Mouse (Mus musculus) left cerebral cortex, postnatal 14 days (tissue): ENCODE results near the gene Cyb5rl. TPM values are rescaled to one million over a fixed set of nuclear protein-coding genes. Genes with fewer than 3 reads are reported as not detected.

Experiments used
- DNase-seq, 2 experiments: peaks; one replicate each; pipeline ENCODE4 v3.0.0; 2021 to 2022; ENCODE audit warnings: low spot score in 2 of 2, mixed read lengths in 1 of 2
- intact Hi-C: fragments of 180-260 bp; cut with DNase I; formaldehyde crosslinking; loops from one replicate; pipeline ENCODE4 v1.15.1; 2025
- long read RNA-seq, 2 experiments: library from polyadenylated mRNA; stranded (forward); transcript quantifications; one replicate each; pipeline ENCODE4 v2.0.0; 2021
- total RNA-seq, 2 experiments: library from RNA; stranded (reverse); gene quantifications; 2 replicates each; pipeline ENCODE4 v1.2.3; 2021

The Cyb5rl gene
- 1 to 10 TPM; 4.6 to 7.7 TPM for total RNA-seq
- long read RNA-seq, experiment 1, partial matches to known transcripts = 1 of 5 reads
- long read RNA-seq, experiment 1, other reads (novel, unspliced or antisense) = 1 of 5 reads
- long read RNA-seq, experiment 2, partial matches to known transcripts = 0 of 7 reads
- long read RNA-seq, experiment 2, other reads (novel, unspliced or antisense) = 5 of 7 reads

GRCm38 (mm10) chr4:107066252-107067124 is at the start of gene Cyb5rl, which contains the start of gene Mrpl37:
TSS of gene Cyb5rl (plus strand) at chr4:107066988.
TSS of gene Mrpl37 (minus strand) at chr4:107066868.
- intact Hi-C loops = loop anchor here (5.0 kb wide), 2 partner anchors 96 to 229 kb away; no protein-coding TSS in a partner anchor
- DNase-seq = peak; percentile 97

GRCm38 (mm10) chr4:107017257-107017656 is 49.5 kb upstream of the Cyb5rl start:
- DNase-seq = no peak
- intact Hi-C loops = no loop called here

DNA sequence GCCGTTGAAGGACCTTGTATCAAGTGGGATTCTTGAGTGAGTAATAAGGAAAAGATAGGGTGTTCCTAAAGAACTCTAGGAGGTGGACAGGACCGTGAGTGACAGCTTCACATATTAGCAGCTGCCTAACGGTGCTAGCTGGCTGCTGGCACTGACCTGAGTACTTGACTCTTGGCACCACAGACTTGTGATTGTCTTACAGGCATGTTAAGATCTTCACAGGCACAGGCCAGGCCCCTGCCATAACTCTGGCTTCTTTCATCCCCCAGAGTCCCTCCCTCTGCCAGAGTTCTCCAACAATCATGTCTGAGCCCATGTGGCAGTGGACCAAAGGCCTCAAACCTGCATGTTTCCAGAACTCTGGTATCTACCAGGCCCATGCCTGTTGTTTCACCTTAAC is 48.3 kb upstream of the Cyb5rl start:
- intact Hi-C loops = no loop called here
- DNase-seq = no peak

GRCm38 (mm10) chr4:107019027-107019426 is 47.8 kb upstream of the Cyb5rl start:
- peak; percentile 57 to 63 for DNase-seq
- intact Hi-C loops = no loop called here

DNA sequence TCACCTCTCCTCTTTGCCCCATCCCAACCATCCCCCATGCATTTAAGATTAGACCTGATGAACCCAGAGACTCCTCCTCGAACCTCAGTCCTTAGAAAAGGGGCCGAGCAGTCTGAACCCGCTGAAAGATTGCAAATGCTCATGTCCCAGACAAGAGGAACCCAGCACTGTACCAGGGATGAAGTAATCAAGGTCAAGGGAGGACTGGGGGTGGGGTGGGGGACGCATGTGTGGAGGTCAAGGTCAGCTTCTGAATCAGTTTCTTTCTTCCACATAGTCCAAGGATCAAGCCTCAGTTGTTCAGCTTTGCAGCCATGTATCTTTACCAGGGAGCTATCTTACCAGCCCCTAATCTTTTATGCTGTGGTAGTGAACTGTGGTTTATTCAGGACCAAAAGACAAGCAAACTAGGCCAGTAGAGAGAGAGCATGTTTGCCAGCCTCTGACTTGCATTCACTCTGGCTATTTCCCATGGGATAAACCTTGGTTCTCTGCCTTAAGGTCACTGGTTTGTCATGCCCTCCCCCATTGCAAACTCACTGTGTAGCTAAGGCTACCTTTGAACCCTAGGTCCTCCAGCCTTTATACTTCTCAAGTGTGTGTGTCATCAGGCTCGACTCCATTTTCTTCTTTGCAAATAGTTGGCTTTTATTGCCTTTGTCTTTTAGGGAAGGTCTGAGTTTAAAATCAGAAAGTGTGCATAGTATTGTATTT is 46.3 kb upstream of the Cyb5rl start:
- intact Hi-C loops = no loop called here
- no peak for DNase-seq

DNA sequence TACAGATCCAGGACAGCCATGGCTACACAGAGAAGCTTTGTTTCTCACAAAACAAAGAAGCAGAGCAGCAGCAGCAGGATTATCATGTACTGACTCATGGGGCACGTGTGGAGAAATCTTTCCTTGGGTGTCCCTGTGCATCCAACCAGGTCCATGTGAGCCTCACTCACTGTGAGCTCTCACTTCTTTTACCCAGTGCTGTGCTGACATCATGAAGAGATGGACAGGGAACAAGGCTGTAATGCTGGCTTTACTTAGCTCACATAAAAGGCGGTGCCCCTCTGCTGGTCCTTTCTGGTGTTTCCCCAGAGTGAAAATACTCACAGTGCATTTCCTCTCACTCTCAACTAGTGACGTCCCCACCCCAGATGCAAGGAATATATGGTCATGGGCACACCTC is 45.3 kb upstream of the Cyb5rl start:
- DNase-seq = no peak
- intact Hi-C loops = no loop called here

- intact Hi-C loops = no loop called here
- DNase-seq = no peak
Observed at GRCm38 (mm10) chr4:107024899-107025298, 41.9 kb upstream of the Cyb5rl start.

DNA sequence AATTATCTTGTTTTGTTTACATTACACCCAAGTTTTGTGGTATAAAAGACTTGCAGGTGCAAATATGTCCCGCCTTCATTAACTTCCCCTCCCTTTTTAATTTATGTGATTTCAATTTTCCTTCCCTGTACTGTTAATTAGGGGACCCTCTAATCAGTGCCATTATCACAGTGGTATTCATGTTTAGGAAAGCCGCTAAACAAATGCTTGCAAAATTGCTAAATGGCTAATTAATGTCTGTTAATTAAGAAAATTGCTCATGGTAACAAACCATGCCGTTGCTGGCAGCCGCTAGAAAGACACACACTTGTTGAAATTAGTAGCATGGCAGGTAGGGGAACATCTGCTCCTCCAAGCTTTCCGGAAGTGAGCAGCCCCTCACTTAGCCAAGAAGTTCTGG is 41.4 kb upstream of the Cyb5rl start:
- DNase-seq = no peak
- intact Hi-C loops = no loop called here

DNA sequence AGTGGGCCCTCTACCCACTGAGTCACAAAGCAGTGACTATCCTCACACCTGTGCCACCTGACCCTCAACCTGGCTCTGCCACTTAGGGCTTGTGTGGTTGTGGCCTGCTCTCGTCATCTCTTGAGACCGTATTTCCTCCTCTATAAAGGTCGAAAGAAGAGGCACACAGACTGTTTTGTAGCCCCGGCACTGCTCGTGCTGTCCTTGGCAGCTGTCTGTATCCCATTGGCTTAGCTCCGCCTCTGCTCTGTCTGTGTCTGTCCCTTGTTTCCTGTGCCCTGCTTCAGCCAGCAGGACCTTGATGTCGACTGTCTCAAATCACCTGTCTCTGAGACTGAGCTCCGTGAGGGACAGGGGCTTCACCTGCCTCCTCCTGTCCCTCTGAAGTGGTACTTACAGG is 40.3 kb upstream of the Cyb5rl start:
- DNase-seq = no peak
- intact Hi-C loops = no loop called here

DNA sequence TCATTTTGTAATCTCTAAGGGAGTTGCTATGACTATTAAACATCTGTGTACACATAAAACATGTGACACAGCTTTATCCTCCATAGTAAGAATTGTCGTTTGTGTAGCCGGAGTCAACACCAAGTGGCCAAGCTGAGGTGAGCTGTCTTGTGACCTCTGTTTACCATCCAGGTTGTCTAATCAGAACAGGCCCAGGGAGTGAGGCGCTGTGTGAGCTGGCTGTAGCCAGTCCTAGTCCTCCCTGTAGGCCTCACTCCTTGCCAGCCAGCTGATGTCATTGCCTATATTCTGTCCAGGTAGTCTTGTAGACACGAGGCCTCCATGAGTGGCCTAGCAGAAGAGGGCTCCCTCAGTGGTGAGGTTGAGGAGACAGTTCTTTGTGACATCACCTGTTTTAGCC is 31.1 kb upstream of the Cyb5rl start:
- intact Hi-C loops = no loop called here
- DNase-seq = no peak

DNA sequence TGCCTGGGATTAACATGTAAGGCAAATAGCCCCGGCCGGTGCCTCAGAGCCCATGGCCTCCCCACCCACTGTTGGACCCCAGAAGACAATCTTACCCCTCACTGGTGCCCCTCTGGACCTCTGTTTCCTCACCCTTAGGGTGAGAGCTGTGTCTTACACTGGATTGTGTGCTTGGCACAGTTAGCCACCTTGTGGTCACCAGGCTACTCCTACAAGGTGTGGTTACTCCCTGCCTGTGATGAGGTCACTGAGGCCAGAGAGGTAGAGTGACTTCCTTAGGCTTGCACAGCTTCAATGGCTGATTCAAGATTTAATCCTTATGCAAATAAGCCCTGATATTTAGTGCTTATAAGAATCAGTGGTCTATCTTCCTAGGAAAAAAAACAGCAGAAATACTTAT is 29.8 kb upstream of the Cyb5rl start:
- intact Hi-C loops = no loop called here
- DNase-seq = no peak

- intact Hi-C loops = no loop called here
- peak; percentile 26 to 33 for DNase-seq
Observed at GRCm38 (mm10) chr4:107038303-107038702, 28.5 kb upstream of the Cyb5rl start.

DNA sequence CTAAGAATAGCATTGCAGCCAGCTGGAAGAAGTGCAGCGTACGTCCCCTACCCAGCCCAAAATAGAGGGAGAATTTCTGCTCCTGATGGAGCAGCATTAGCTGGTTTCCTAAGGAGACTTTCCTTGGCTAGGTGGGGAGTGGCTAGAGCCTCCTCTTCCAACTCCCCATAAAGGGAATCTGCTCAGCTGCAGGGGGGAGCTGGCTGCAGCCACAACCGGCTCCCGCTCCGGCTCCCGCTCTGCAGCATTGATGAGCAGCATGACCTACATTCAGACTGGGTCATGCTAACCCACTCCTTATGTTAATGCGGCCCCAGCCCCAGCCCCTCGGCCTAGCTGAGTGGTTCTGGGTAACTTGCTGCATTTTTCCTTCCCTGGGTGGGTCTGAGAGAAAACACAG is 27.5 kb upstream of the Cyb5rl start:
- peak; percentile 54 to 61 for DNase-seq
- intact Hi-C loops = no loop called here

- DNase-seq = no peak
- intact Hi-C loops = no loop called here
Observed at GRCm38 (mm10) chr4:107042304-107042703, 24.5 kb upstream of the Cyb5rl start.

DNA sequence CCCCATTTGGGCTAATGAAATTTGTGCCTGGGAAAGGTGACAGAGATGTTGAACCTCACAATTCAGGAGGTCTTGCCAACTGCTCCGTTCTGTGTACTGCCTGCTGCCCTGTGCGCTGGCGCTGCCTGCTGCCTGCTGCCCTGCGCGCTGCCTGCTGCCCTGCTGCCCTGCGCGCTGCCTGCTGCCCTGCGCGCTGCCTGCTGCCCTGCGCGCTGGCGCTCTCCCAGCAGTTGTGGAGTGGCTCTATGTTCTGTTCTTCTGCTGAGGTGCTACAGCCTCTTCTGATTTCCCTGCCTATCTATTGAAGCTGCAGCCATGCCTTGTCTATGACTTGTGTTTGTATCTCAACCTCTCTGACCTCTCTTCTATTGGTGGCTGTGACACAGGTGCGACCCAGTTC is 21.6 kb upstream of the Cyb5rl start:
- intact Hi-C loops = no loop called here
- DNase-seq = no peak

- intact Hi-C loops = no loop called here
- DNase-seq = no peak
Observed at GRCm38 (mm10) chr4:107047806-107048205, 19.0 kb upstream of the Cyb5rl start.

DNA sequence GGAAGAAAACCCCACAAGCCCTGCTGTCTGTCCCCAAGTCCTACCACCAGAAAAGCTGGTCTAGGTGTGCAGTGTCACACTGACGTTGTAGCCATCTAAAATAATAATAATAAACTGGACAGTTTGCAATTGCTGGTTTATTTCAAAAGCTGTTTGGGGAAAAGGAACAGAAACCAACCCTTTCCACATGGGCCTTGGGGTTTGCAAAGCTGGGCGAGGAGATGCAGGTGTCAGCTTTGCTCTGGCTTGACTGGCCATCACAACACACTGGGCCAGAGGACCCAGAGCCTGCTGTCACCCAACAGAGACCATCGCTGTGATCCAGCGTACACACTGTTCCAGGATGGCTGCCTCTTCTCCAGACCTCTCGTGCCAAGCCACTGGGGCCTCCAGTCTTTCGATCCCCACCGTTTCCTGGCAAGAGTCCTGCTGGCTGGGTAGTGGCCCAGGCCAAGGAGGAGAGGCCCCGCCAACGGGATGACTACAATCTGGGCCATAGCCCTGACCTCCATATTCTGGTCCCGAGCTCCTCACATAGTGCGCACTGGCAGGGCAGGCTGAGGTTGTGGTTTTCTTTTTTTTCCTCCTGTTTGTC is 18.1 kb upstream of the Cyb5rl start:
- peak; percentile 40 to 52 for DNase-seq
- intact Hi-C loops = no loop called here

DNA sequence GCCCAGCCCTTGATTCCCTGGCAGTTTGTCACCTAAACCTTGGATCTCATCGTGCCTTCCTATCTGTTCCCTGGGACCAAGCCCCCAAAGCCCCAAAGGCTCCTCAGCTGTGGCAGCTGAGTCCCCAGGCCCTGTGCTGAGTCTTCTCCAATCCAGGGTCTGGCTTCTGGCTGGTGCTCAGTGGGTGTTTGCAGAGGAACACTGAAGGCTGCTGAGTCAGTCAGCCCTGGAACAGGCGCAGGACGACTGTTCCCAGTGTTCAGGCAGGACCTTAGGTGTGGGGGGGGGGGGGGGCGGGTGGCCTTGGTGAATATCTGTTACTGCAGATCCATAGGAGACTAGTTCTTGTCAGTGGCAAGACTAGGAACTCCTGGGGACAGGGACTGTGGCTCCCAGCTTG is 14.9 kb upstream of the Cyb5rl start:
- intact Hi-C loops = no loop called here
- DNase-seq = no peak

DNA sequence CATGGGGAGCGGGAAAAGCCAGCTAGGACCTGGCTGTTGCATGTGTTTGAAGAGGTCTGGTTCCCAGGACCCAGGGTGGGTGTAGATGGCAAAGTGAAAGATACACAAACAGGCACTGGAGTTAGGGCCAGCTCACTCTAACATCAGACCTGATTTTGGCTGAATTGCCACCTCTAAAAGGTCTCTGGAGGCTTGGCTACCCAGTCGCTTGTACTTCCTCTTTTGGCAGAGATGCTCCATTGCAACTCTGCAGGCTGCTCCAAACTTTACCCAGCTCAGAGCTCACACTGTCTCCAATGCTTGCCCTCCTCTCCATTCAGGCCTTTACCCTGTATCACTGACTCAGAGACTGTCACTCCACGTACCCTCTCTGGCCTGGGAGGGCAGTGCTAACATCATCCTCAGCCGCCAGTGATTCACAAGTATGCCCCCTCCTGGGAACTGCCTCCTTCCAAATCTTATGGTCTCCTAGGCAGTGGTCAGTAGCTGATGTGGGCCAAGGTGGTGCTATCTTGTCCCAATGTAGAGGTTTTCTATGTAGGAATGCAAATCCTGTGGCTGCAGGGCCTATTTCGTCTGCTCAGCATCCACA is 13.7 kb upstream of the Cyb5rl start:
- no peak for DNase-seq
- intact Hi-C loops = no loop called here

- intact Hi-C loops = no loop called here
- DNase-seq = no peak
Observed at GRCm38 (mm10) chr4:107056088-107056487, 10.7 kb upstream of the Cyb5rl start.
